Mouse (Mus musculus): ENCODE data around the gene Tubgcp6. TPM values are rescaled to one million over a fixed set of nuclear protein-coding genes. Genes with fewer than 3 reads are reported as not detected.
A peak's percentile ranks its signal among the peaks of the same experiment; 100 is the strongest.

Tubgcp6 gene
- polyA plus RNA-seq (2015; fragmentation: Nextera tagmentation; extraction: Ambion mirVana) = 12.6 and 12.7 TPM in 2 replicates

DNA sequence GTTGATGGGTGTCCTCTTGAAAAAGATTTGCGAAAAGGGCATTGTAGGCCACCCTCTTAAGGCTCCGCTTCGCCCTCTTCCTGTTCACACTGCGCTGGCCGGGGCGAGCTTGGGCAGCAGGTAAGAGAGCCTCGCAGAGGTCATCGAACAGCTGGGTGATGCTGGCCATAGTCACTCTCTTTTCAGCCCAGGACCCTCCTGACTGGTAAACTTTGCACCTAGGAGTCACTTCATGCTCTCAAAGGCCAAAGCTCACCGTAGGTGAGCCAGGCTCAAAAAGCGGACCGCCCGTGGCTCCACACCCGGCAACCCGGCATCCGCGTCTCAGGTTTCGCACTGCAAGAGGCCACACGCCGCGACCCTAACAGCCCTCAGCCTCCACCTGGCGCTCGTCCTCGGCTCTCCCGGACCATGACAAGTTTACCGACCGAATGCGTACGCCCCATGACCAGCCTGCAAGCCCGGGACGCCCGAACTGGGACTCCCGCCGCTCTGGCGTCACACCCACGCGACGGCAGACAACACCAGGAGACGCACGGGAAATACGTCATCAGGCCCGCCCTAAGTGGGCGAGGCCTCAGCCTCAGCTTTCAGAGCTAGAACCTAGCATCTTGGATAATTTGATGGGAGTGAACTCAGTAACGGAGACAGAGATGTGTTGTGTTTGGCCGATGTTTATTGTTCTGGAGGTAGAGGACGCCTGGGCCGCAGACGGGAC lies at the start of gene Tubgcp6:
TSS of gene Tubgcp6 (minus strand) at position 464 of the 718 bp plus-strand sequence.
- peaks cover 48% of the 10 kb centered on the region for H3K4me1 ChIP-seq
- H3K27ac ChIP-seq = peak within 1 kb of the TSS; percentile 82
- peaks cover 23% of the 10 kb centered on the region for H3K36me3 ChIP-seq
- peak within 1 kb of the TSS; percentile 90 for H3K4me2 ChIP-seq
- peak within 1 kb of the TSS; percentile 71 for H3K4me3 ChIP-seq
- peak; percentile 78 for ATAC-seq (ENCODE audit: insufficient number of reproducible peaks, low FRiP score, low TSS enrichment, low read depth)
- WGBS = under 1% methylated on average over 47 of the region's 47 CpGs
- H3K9ac ChIP-seq = peak within 1 kb of the TSS; percentile 73
- H3K9me3 ChIP-seq = no peaks in the 10 kb centered on the region
- no peaks in the 10 kb centered on the region for H3K27me3 ChIP-seq

DNA sequence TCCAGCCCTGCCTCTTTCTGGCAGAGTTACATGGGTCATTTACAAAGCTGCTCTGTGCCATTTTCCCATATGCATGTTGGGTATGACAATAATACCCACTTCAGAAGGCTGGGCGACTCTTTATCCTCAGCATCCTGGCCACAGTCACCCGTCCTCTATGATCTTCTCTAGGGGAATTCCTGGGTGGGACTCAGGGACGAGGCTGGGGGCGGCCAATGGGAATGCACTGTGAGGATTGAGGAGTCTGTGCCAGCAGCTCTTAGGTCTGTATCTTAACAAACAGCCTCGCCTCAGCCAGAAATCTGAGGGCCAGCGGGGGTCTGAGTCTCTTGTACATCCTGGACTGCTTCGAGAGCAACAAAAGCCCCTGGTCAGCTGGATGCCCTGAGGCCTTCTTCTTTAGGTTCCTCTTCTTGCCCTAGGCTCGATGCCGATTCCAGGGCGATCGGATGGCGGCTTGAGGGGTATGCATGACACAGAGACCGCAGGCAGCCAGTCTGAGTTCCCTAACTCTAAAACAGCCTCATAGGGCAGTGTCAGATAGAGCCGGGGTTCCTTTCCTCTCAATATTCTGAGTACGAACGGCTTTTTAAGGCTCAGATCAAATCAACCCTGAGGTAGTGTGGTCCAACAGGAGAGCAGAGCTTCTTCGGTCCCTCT lies 49.5 kb upstream of the Tubgcp6 start:
- peak overlapping the region; percentile 72 for H3K27ac ChIP-seq
- H3K36me3 ChIP-seq = peaks cover 11% of the 10 kb centered on the region
- 39% methylated on average over 17 of the region's 17 CpGs for WGBS
- H3K4me1 ChIP-seq = peaks cover 81% of the 10 kb centered on the region
- no peaks in the 10 kb centered on the region for H3K9me3 ChIP-seq
- no peaks in the 10 kb centered on the region for H3K27me3 ChIP-seq
- H3K4me3 ChIP-seq = peak overlapping the region; percentile 53
- peak overlapping the region; percentile 54; the same call in 1 of the 2 replicates for H3K9ac ChIP-seq
- peak overlapping the region; percentile 98 for H3K4me2 ChIP-seq
- no peak for ATAC-seq (ENCODE audit: insufficient number of reproducible peaks, low FRiP score, low TSS enrichment, low read depth)

DNA sequence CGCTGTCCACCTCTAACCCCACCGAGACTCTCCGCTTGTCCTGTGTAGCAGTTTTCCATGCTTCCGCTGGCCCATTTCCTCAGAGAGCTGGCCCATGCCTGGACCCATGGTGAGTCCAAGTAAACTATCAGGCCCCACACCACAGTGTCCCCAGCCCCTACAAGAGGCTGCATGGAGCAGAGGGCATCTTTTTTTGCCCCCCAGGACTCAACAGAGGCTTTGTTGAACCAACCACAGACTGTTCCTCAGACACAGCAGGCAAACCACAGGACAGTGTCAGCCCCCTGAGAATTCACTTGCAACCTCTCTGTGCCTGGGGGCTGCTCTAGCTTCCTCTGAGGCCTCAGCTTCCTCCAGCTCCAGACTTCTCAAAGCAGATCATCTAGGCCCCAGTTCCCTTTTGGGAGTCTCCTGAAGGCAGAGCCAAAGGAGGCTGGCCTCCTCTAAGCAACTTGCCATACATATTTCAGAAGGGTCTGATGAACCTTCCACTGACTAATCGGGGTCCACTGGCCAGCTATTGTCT lies 48.7 kb upstream of the Tubgcp6 start:
- peaks cover 73% of the 10 kb centered on the region for H3K4me1 ChIP-seq
- H3K9ac ChIP-seq = no peak overlapping the region
- no peak overlapping the region for H3K27ac ChIP-seq
- no peaks in the 10 kb centered on the region for H3K9me3 ChIP-seq
- peaks cover 19% of the 10 kb centered on the region for H3K36me3 ChIP-seq
- H3K4me2 ChIP-seq = no peak overlapping the region
- no peak overlapping the region for H3K4me3 ChIP-seq
- no peaks in the 10 kb centered on the region for H3K27me3 ChIP-seq
- no peak for ATAC-seq (ENCODE audit: insufficient number of reproducible peaks, low FRiP score, low TSS enrichment, low read depth)
- WGBS = 90% methylated on average over 5 of the region's 5 CpGs

DNA sequence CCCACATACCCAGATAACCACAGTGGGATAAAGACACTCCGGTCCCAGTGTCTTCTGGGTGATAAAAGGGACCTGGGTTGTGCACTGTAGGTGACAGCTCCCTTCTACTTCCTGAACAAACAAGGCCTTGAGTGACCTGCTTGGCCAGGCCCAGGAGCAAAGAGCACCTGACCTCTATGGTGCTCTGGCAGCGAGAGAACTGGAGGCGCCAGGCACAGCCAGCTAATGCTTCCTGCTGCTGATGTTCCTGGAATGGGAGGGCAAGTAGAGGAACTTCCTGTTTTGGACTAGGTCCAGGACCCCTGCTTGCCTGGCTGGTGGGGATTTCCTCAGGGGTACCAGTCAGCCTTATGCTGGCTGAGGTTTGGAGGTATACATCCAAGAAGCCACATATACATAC lies 47.2 kb upstream of the Tubgcp6 start:
- Histone ChIP-seq H3K36me3 (peaks cover 34% of the 10 kb centered on the region), H3K4me2 (peak overlapping the region; percentile 40), H3K27me3 (no peaks in the 10 kb centered on the region), H3K9me3 (no peaks in the 10 kb centered on the region), H3K4me1 (peaks cover 58% of the 10 kb centered on the region), H3K9ac (no peak overlapping the region), H3K4me3 (no peak overlapping the region), H3K27ac (peak overlapping the region; percentile 87)
- WGBS = 41% methylated on average over 3 of the region's 3 CpGs
- ATAC-seq (ENCODE audit: insufficient number of reproducible peaks, low FRiP score, low TSS enrichment, low read depth) = no peak

DNA sequence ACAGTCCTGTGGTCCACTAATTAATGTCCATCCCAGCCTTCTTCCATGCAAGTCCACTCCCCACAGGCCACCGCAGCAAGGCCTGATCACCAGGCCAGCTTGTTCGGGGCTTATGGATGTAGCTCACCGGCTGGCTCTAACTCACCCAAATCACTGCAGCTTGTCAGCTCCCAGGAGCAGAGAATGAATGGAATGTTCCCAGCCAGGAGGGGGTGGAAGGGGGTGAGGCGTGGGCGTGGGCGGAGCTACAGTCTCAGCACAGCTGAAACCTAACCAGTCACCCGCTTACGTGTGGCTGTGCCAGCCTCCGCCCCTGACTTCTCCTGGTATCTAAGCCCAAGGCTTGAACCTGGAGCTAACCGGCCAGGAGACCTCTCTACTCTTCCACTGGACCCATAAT lies 46.5 kb upstream of the Tubgcp6 start:
- Histone ChIP-seq H3K27ac (peak overlapping the region; percentile 87), H3K9ac (no peak overlapping the region), H3K4me2 (peak overlapping the region; percentile 40), H3K4me3 (peak overlapping the region; percentile 17), H3K9me3 (no peaks in the 10 kb centered on the region), H3K36me3 (peaks cover 41% of the 10 kb centered on the region), H3K27me3 (no peaks in the 10 kb centered on the region), H3K4me1 (peaks cover 52% of the 10 kb centered on the region)
- 6% methylated on average over 10 of the region's 10 CpGs for WGBS
- peak; percentile 80 for ATAC-seq (ENCODE audit: insufficient number of reproducible peaks, low FRiP score, low TSS enrichment, low read depth)

- peaks cover 47% of the 10 kb centered on the region for H3K4me1 ChIP-seq
- no peak for ATAC-seq (ENCODE audit: insufficient number of reproducible peaks, low FRiP score, low TSS enrichment, low read depth)
- peak overlapping the region; percentile 40 for H3K4me2 ChIP-seq
- WGBS = 29% methylated on average over 10 of the region's 10 CpGs
- peak overlapping the region; percentile 87 for H3K27ac ChIP-seq
- no peak overlapping the region for H3K9ac ChIP-seq
- H3K36me3 ChIP-seq = peaks cover 46% of the 10 kb centered on the region
- H3K4me3 ChIP-seq = peak overlapping the region; percentile 17
- no peaks in the 10 kb centered on the region for H3K9me3 ChIP-seq
- H3K27me3 ChIP-seq = no peaks in the 10 kb centered on the region
Observed at GRCm38 (mm10) chr15:89168922-89169321, 46.0 kb upstream of the Tubgcp6 start.

GRCm38 (mm10) chr15:89165478-89165877 lies 42.6 kb upstream of the Tubgcp6 start:
- 90% methylated on average over 12 of the region's 12 CpGs for WGBS
- no peak overlapping the region for H3K4me3 ChIP-seq

GRCm38 (mm10) chr15:89161397-89161796 lies 38.5 kb upstream of the Tubgcp6 start:
- Histone ChIP-seq H3K4me3 (no peak overlapping the region), H3K27me3 (no peaks in the 10 kb centered on the region), H3K36me3 (peaks cover 100% of the 10 kb centered on the region), H3K4me1 (no peaks in the 10 kb centered on the region), H3K27ac (no peak overlapping the region), H3K9me3 (no peaks in the 10 kb centered on the region), H3K9ac (no peak overlapping the region), H3K4me2 (no peak overlapping the region)
- WGBS = 67% methylated on average over 8 of the region's 9 CpGs
- ATAC-seq (ENCODE audit: insufficient number of reproducible peaks, low FRiP score, low TSS enrichment, low read depth) = no peak

More at GRCm38 (mm10) chr15:89165478-89165877, 42.6 kb upstream of the Tubgcp6 start:
- no peaks in the 10 kb centered on the region for H3K9me3 ChIP-seq
- H3K36me3 ChIP-seq = peaks cover 80% of the 10 kb centered on the region
- H3K27me3 ChIP-seq = no peaks in the 10 kb centered on the region
- H3K9ac ChIP-seq = no peak overlapping the region
- H3K4me2 ChIP-seq = no peak overlapping the region
- peaks cover 18% of the 10 kb centered on the region for H3K4me1 ChIP-seq
- no peak for ATAC-seq (ENCODE audit: insufficient number of reproducible peaks, low FRiP score, low TSS enrichment, low read depth)
- H3K27ac ChIP-seq = no peak overlapping the region

DNA sequence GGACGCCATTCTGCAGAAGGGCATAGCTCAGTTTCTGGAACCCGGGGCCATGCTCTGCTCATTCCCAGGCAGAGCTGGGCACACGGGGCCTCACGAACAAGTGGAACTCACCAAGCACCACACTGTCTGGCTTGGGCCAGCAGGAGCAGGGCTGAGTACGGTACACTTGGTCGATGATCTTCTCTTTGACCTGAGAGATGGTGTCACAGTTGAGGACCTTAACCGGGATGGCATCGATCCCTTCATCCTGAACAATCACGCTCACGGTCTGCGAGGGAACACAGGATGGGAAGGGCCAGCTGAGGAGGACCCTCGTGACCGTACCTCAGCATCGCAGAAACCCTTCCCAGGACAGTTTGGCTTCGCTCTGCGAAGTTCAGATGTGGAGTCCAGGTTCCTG lies 35.6 kb upstream of the Tubgcp6 start:
- H3K4me2 ChIP-seq = no peak overlapping the region
- H3K27ac ChIP-seq = no peak overlapping the region
- H3K9me3 ChIP-seq = no peaks in the 10 kb centered on the region
- peaks cover 100% of the 10 kb centered on the region for H3K36me3 ChIP-seq
- no peaks in the 10 kb centered on the region for H3K27me3 ChIP-seq
- 90% methylated on average over 16 of the region's 16 CpGs for WGBS
- no peaks in the 10 kb centered on the region for H3K4me1 ChIP-seq
- H3K9ac ChIP-seq = no peak overlapping the region
- no peak for ATAC-seq (ENCODE audit: insufficient number of reproducible peaks, low FRiP score, low TSS enrichment, low read depth)
- no peak overlapping the region for H3K4me3 ChIP-seq

DNA sequence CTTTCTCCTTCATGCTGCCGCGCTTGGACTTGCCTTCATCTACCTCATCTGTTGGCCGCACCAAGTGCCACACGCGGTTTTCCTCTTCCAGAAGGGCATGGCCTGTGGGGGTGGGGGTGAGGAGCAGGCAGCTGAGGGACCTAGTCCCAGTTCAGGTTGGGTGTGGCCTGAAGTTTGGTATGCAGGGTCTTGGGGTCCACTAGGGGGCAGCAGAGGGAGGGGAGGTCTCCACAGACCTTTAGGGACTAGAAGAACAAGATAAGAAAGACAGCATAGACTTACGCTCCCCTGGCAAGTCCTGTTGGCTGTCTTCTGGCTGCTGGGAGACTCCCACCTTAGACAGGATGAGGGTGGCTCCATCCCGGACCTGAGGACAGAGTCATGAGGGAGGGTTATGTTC lies 35.0 kb upstream of the Tubgcp6 start:
- WGBS = 55% methylated on average over 7 of the region's 7 CpGs
- ATAC-seq (ENCODE audit: insufficient number of reproducible peaks, low FRiP score, low TSS enrichment, low read depth) = no peak
- H3K4me2 ChIP-seq = no peak overlapping the region

GRCm38 (mm10) chr15:89152312-89152711 lies 29.4 kb upstream of the Tubgcp6 start:
- no peak overlapping the region for H3K9ac ChIP-seq
- H3K27me3 ChIP-seq = peaks cover 20% of the 10 kb centered on the region
- H3K4me1 ChIP-seq = peaks cover 14% of the 10 kb centered on the region
- no peak overlapping the region for H3K4me3 ChIP-seq
- H3K27ac ChIP-seq = no peak overlapping the region
- H3K36me3 ChIP-seq = peaks cover 41% of the 10 kb centered on the region
- no peaks in the 10 kb centered on the region for H3K9me3 ChIP-seq
- no peak for ATAC-seq (ENCODE audit: insufficient number of reproducible peaks, low FRiP score, low TSS enrichment, low read depth)
- H3K4me2 ChIP-seq = no peak overlapping the region

More for the DNA sequence above, 35.0 kb upstream of the Tubgcp6 start:
- no peaks in the 10 kb centered on the region for H3K27me3 ChIP-seq
- no peak overlapping the region for H3K9ac ChIP-seq
- H3K27ac ChIP-seq = no peak overlapping the region
- H3K9me3 ChIP-seq = no peaks in the 10 kb centered on the region
- no peak overlapping the region for H3K4me3 ChIP-seq
- H3K4me1 ChIP-seq = no peaks in the 10 kb centered on the region
- peaks cover 97% of the 10 kb centered on the region for H3K36me3 ChIP-seq

- Histone ChIP-seq H3K9ac (no peak overlapping the region), H3K27ac (no peak overlapping the region), H3K9me3 (no peaks in the 10 kb centered on the region), H3K4me3 (peak overlapping the region; percentile 66), H3K4me1 (peaks cover 28% of the 10 kb centered on the region), H3K4me2 (peak overlapping the region; percentile 97), H3K36me3 (peaks cover 18% of the 10 kb centered on the region), H3K27me3 (peaks cover 36% of the 10 kb centered on the region)
- ATAC-seq (ENCODE audit: insufficient number of reproducible peaks, low FRiP score, low TSS enrichment, low read depth) = no peak
- WGBS = 4% methylated on average over 13 of the region's 13 CpGs
Observed at GRCm38 (mm10) chr15:89150041-89150390, 27.1 kb upstream of the Tubgcp6 start.
